Mouse (Mus musculus) embryonic fibroblast, embryonic 13.5 days (primary cell): ENCODE data around the gene Adam1b.

Source experiments
- CTCF ChIP-seq: IDR thresholded peaks from 2 replicates; pipeline ENCODE4 v1.5.1; 2011; ENCODE audit warnings: mild to moderate bottlenecking, control low read depth, low read length, moderate library complexity, borderline replicate concordance; ENCODE audit not compliant: insufficient read depth
- POLR2A ChIP-seq: IDR thresholded peaks from 2 replicates; pipeline ENCODE4 v1.6.1; 2011; ENCODE audit warnings: low read depth, mild to moderate bottlenecking, control low read depth, low read length, moderate library complexity

- TF ChIP-seq POLR2A (no peak), CTCF (no peak)
Measured at GRCm38 (mm10) chr5:121536921-121537555, 33.8 kb upstream of the Adam1b start.
